Mouse (Mus musculus) limb, embryonic 12.5 days (tissue): ENCODE measurements around the gene Spred2. TPM values are rescaled to one million over a fixed set of nuclear protein-coding genes. Genes with fewer than 3 reads are reported as not detected.

Experiments used
- ATAC-seq: fragments of 200-750 bp; cut with Nextera tagmentation; 2 replicates; pipeline ENCODE4 v1.8.0; 2017; ENCODE audit warnings: low read depth, moderate TSS enrichment; ENCODE audit not compliant: insufficient number of reproducible peaks, insufficient read depth, low FRiP score, low TSS enrichment
- H3K27ac ChIP-seq: fragments of 300-500 bp; sonication (generic); 2 replicates; pipeline ENCODE4 v1.5.1; 2016; ENCODE audit warnings: mild to moderate bottlenecking, moderate library complexity
- H3K27me3 ChIP-seq: fragments of 300-500 bp; sonication (generic); 2 replicates; pipeline ENCODE4 v1.6.1; 2016; ENCODE audit warnings: mild to moderate bottlenecking, moderate library complexity
- H3K36me3 ChIP-seq: fragments of 300-500 bp; sonication (generic); 2 replicates; pipeline ENCODE4 v1.6.1; 2016; ENCODE audit warnings: mild to moderate bottlenecking, moderate library complexity
- H3K4me1 ChIP-seq: fragments of 300-500 bp; sonication (generic); replicated peaks from 2 replicates; pipeline ENCODE4 v1.6.1; 2016
- H3K4me2 ChIP-seq: fragments of 300-500 bp; sonication (generic); 2 replicates; pipeline ENCODE4 v1.6.1; 2016; ENCODE audit warnings: mild to moderate bottlenecking, moderate library complexity
- H3K4me3 ChIP-seq: fragments of 300-500 bp; sonication (generic); replicated peaks from 2 replicates; pipeline ENCODE4 v1.5.1; 2016; ENCODE audit warnings: mild to moderate bottlenecking
- H3K9ac ChIP-seq: fragments of 300-500 bp; sonication (generic); replicated peaks from 2 replicates; pipeline ENCODE4 v1.6.1; 2016; ENCODE audit warnings: mild to moderate bottlenecking, moderate library complexity
- H3K9me3 ChIP-seq: fragments of 300-500 bp; sonication (generic); 2 replicates; pipeline ENCODE4 v1.6.1; 2016; ENCODE audit warnings: mild to moderate bottlenecking, moderate library complexity
- WGBS: fragments of 180-500 bp; shearing (Covaris S2); methylation state at CpG from one replicate; pipeline ENCODE4 v1.1.7; 2016; 5-methylcytosine and 5-hydroxymethylcytosine counted together
- polyA plus RNA-seq: library from polyadenylated mRNA; unstranded; fragments of >200 nt; fragmentation: Nextera tagmentation; extraction: Ambion mirVana; gene quantifications from 2 replicates; pipeline ENCODE4 v1.2.1, GENCODE M21; 2016

Gene Spred2
- polyA plus RNA-seq, 1 experiment from 2014 or later: 7.6 TPM

- Histone ChIP-seq H3K27ac (no peak overlapping the region), H3K4me3 (no peak overlapping the region), H3K9me3 (no peaks in the 10 kb centered on the region), H3K4me2 (no peak overlapping the region), H3K9ac (no peak overlapping the region), H3K27me3 (no peaks in the 10 kb centered on the region), H3K36me3 (0 out of 2 replicates have a peak, but pooled peaks cover 7% of the 10 kb centered on the region), H3K4me1 (peaks cover 19% of the 10 kb centered on the region)
- ATAC-seq: no peak
- 83% methylated on average over 3 of the region's 3 CpGs for WGBS
Observed at GRCm38 (mm10) chr11:19959006-19959405, 34.8 kb downstream of the Spred2 start.

- Histone ChIP-seq H3K36me3 (0 out of 2 replicates have a peak, but pooled peaks cover 7% of the 10 kb centered on the region), H3K4me2 (no peak overlapping the region), H3K27ac (no peak overlapping the region), H3K4me1 (peaks cover 23% of the 10 kb centered on the region), H3K9me3 (no peaks in the 10 kb centered on the region), H3K27me3 (no peaks in the 10 kb centered on the region), H3K4me3 (no peak overlapping the region), H3K9ac (no peak overlapping the region)
- WGBS: 77% methylated on average over 5 of the region's 5 CpGs
- no peak for ATAC-seq
Observed at GRCm38 (mm10) chr11:19959897-19960296, 35.7 kb downstream of the Spred2 start.

GRCm38 (mm10) chr11:19960541-19960940, 36.4 kb downstream of the Spred2 start:
- ATAC-seq: no peak
- Histone ChIP-seq H3K4me2 (no peak overlapping the region), H3K9ac (no peak overlapping the region), H3K4me3 (no peak overlapping the region), H3K4me1 (peaks cover 27% of the 10 kb centered on the region), H3K36me3 (0 out of 2 replicates have a peak, but pooled peaks cover 7% of the 10 kb centered on the region), H3K27ac (no peak overlapping the region), H3K9me3 (no peaks in the 10 kb centered on the region), H3K27me3 (no peaks in the 10 kb centered on the region)
- 83% methylated on average over 3 of the region's 3 CpGs for WGBS

- Histone ChIP-seq H3K27ac (no peak overlapping the region), H3K27me3 (no peaks in the 10 kb centered on the region), H3K9me3 (no peaks in the 10 kb centered on the region), H3K9ac (no peak overlapping the region), H3K4me2 (no peak overlapping the region), H3K36me3 (0 out of 2 replicates have a peak, but pooled peaks cover 7% of the 10 kb centered on the region), H3K4me1 (peaks cover 30% of the 10 kb centered on the region), H3K4me3 (no peak overlapping the region)
- ATAC-seq: no peak
- 93% methylated on average over 6 of the region's 6 CpGs for WGBS
Observed at GRCm38 (mm10) chr11:19961088-19961487, 36.9 kb downstream of the Spred2 start.

- no peaks in the 10 kb centered on the region for H3K9me3 ChIP-seq
- no peak overlapping the region for H3K4me2 ChIP-seq
- H3K4me3 ChIP-seq: no peak overlapping the region
- 85% methylated on average over 12 of the region's 12 CpGs for WGBS
- no peaks in the 10 kb centered on the region for H3K27me3 ChIP-seq
- no peak for ATAC-seq
- peaks cover 34% of the 10 kb centered on the region for H3K4me1 ChIP-seq
- no peak overlapping the region for H3K27ac ChIP-seq
- no peak overlapping the region for H3K9ac ChIP-seq
- H3K36me3 ChIP-seq: 0 out of 2 replicates have a peak, but pooled peaks cover 7% of the 10 kb centered on the region
Observed at GRCm38 (mm10) chr11:19961766-19962365, 37.7 kb downstream of the Spred2 start.

- Histone ChIP-seq H3K4me1 (peaks cover 34% of the 10 kb centered on the region), H3K4me2 (no peak overlapping the region), H3K4me3 (no peak overlapping the region), H3K9ac (no peak overlapping the region), H3K9me3 (no peaks in the 10 kb centered on the region), H3K27me3 (no peaks in the 10 kb centered on the region), H3K27ac (no peak overlapping the region), H3K36me3 (0 out of 2 replicates have a peak, but pooled peaks cover 7% of the 10 kb centered on the region)
- ATAC-seq: no peak
- WGBS: 27% methylated on average over 5 of the region's 5 CpGs
Observed at GRCm38 (mm10) chr11:19962796-19963195, 38.6 kb downstream of the Spred2 start.

- H3K4me2 ChIP-seq: no peak overlapping the region
- ATAC-seq: no peak
- no peaks in the 10 kb centered on the region for H3K27me3 ChIP-seq
- 0 out of 2 replicates have a peak, but pooled peaks cover 7% of the 10 kb centered on the region for H3K36me3 ChIP-seq
- H3K9ac ChIP-seq: no peak overlapping the region
- WGBS: 70% methylated on average over 12 of the region's 12 CpGs
- peaks cover 35% of the 10 kb centered on the region for H3K4me1 ChIP-seq
- no peak overlapping the region for H3K4me3 ChIP-seq
- H3K9me3 ChIP-seq: no peaks in the 10 kb centered on the region
- no peak overlapping the region for H3K27ac ChIP-seq
Observed at GRCm38 (mm10) chr11:19963717-19964141, 39.6 kb downstream of the Spred2 start.

GRCm38 (mm10) chr11:19964333-19964732, 40.2 kb downstream of the Spred2 start:
- Histone ChIP-seq H3K36me3 (0 out of 2 replicates have a peak, but pooled peaks cover 7% of the 10 kb centered on the region), H3K27ac (0 out of 2 replicates have a peak overlapping the region, but pooled peaks have one; percentile 29), H3K4me1 (peaks cover 41% of the 10 kb centered on the region), H3K27me3 (no peaks in the 10 kb centered on the region), H3K4me3 (no peak overlapping the region), H3K4me2 (no peak overlapping the region), H3K9me3 (no peaks in the 10 kb centered on the region), H3K9ac (0 out of 2 replicates have a peak overlapping the region, but pooled peaks have one; percentile 8)
- 86% methylated on average over 5 of the region's 5 CpGs for WGBS
- no peak for ATAC-seq

- Histone ChIP-seq H3K9ac (no peak overlapping the region), H3K4me1 (peaks cover 44% of the 10 kb centered on the region), H3K27ac (no peak overlapping the region), H3K36me3 (0 out of 2 replicates have a peak, but pooled peaks cover 7% of the 10 kb centered on the region), H3K9me3 (no peaks in the 10 kb centered on the region), H3K27me3 (no peaks in the 10 kb centered on the region), H3K4me3 (no peak overlapping the region), H3K4me2 (no peak overlapping the region)
- ATAC-seq: no peak
- 80% methylated on average over 16 of the region's 16 CpGs for WGBS
Observed at GRCm38 (mm10) chr11:19965037-19965611, 40.9 kb downstream of the Spred2 start.

- no peak for ATAC-seq
- H3K27ac ChIP-seq: no peak overlapping the region
- H3K9me3 ChIP-seq: no peaks in the 10 kb centered on the region
- 81% methylated on average over 4 of the region's 4 CpGs for WGBS
- H3K4me2 ChIP-seq: no peak overlapping the region
- H3K36me3 ChIP-seq: 0 out of 2 replicates have a peak, but pooled peaks cover 7% of the 10 kb centered on the region
- H3K4me3 ChIP-seq: no peak overlapping the region
- H3K9ac ChIP-seq: no peak overlapping the region
- peaks cover 44% of the 10 kb centered on the region for H3K4me1 ChIP-seq
- no peaks in the 10 kb centered on the region for H3K27me3 ChIP-seq
Observed at GRCm38 (mm10) chr11:19965664-19966063, 41.5 kb downstream of the Spred2 start.

GRCm38 (mm10) chr11:19966294-19966693, 42.1 kb downstream of the Spred2 start:
- H3K4me3 ChIP-seq: no peak overlapping the region
- no peak for ATAC-seq
- H3K27me3 ChIP-seq: no peaks in the 10 kb centered on the region
- peaks cover 44% of the 10 kb centered on the region for H3K4me1 ChIP-seq
- 43% methylated on average over 2 of the region's 2 CpGs for WGBS
- no peak overlapping the region for H3K4me2 ChIP-seq
- H3K9me3 ChIP-seq: no peaks in the 10 kb centered on the region
- H3K36me3 ChIP-seq: 0 out of 2 replicates have a peak, but pooled peaks cover 7% of the 10 kb centered on the region
- no peak overlapping the region for H3K27ac ChIP-seq
- H3K9ac ChIP-seq: no peak overlapping the region
